Mouse (Mus musculus) G1E (cell line): ENCODE measurements around the gene Lypd3.

Experiments
- CTCF ChIP-seq: IDR thresholded peaks from 2 replicates; pipeline ENCODE4 v1.5.1; 2012; ENCODE audit warnings: low read depth, low read length, inconsistent platforms, mixed read lengths
- POLR2AphosphoS5 ChIP-seq: IDR thresholded peaks from 2 replicates; pipeline ENCODE4 v1.6.1; 2012; ENCODE audit warnings: low read depth, low read length, inconsistent platforms; ENCODE audit not compliant: insufficient replicate concordance
- TAL1 ChIP-seq: conservative IDR thresholded peaks from 2 replicates; pipeline ENCODE4 v1.6.1; 2012; ENCODE audit warnings: low read depth, low read length, inconsistent platforms, mixed read lengths

DNA sequence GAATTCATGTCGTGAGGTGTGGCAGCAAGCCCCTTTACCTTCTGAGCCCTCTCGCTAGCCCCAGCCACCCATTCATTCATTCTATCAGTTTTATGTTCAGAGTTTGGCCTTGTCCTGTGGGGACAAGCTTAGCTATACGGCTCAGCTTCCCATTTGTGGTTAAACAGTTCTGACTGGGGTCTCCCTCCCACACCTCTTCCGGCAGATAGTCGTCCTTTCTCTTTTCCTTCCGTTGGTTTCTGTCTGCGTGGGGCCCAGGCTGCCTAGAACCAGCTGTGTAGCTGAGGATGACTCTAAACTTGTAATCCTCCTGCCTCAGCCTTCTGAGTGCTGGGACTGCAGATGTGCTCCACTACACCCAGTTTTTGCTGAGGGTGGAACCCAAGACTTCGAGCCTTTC lies 18.6 kb upstream of the Lypd3 start:
- TF ChIP-seq CTCF, result no peak
- no peak for TF ChIP-seq TAL1
- no peak for TF ChIP-seq POLR2AphosphoS5
